Mouse (Mus musculus) spleen, adult 18-20 months (tissue): ENCODE data around the gene Fbxw10.
A peak's percentile ranks its signal among the peaks of the same experiment; 100 is the strongest.

Source experiments
- DNase-seq, 2 experiments: peaks; one replicate each; pipeline ENCODE4 v3.0.0; 2022; ENCODE audit warnings: mixed read lengths in 2 of 2

Fbxw10 gene

GRCm38 (mm10) chr11:62846961-62847654 is at the start of gene Fbxw10:
Gene Fbxw10 (plus strand): TSS chr11:62847069.
- DNase-seq = peak in 1 of 2 experiments; percentile 30

GRCm38 (mm10) chr11:62804119-62804518 is 42.8 kb upstream of the Fbxw10 start:
- no peak for DNase-seq

GRCm38 (mm10) chr11:62807965-62808364 is 38.9 kb upstream of the Fbxw10 start:
- no peak for DNase-seq

GRCm38 (mm10) chr11:62809201-62809600 is 37.7 kb upstream of the Fbxw10 start:
- DNase-seq = peak in 1 of 2 experiments; percentile 19

GRCm38 (mm10) chr11:62812268-62812667 is 34.6 kb upstream of the Fbxw10 start:
- no peak for DNase-seq

- no peak for DNase-seq
Measured at GRCm38 (mm10) chr11:62813497-62813896, 33.4 kb upstream of the Fbxw10 start.

- no peak for DNase-seq
Measured at GRCm38 (mm10) chr11:62813970-62814624, 32.8 kb upstream of the Fbxw10 start.

GRCm38 (mm10) chr11:62814625-62815024 is 32.2 kb upstream of the Fbxw10 start:
- no peak for DNase-seq

GRCm38 (mm10) chr11:62815438-62815837 is 31.4 kb upstream of the Fbxw10 start:
- no peak for DNase-seq

- DNase-seq = no peak
Measured at GRCm38 (mm10) chr11:62816591-62816990, 30.3 kb upstream of the Fbxw10 start.

- DNase-seq = no peak
Measured at GRCm38 (mm10) chr11:62819059-62819686, 27.7 kb upstream of the Fbxw10 start.

GRCm38 (mm10) chr11:62820059-62820541 is 26.8 kb upstream of the Fbxw10 start, which contains the start of gene Trim16:
Gene Trim16 (plus strand): TSS chr11:62820231.
- peak in 1 of 2 experiments; percentile 33 for DNase-seq

GRCm38 (mm10) chr11:62820661-62821437 is 26.0 kb upstream of the Fbxw10 start:
- DNase-seq = peak; percentile 10 to 22

- peak in 1 of 2 experiments; percentile 13 for DNase-seq
Measured at GRCm38 (mm10) chr11:62821893-62822292, 25.0 kb upstream of the Fbxw10 start.

- DNase-seq = no peak
Measured at GRCm38 (mm10) chr11:62824211-62824610, 22.7 kb upstream of the Fbxw10 start.

- no peak for DNase-seq
Measured at GRCm38 (mm10) chr11:62825222-62826105, 21.4 kb upstream of the Fbxw10 start.

- no peak for DNase-seq
Measured at GRCm38 (mm10) chr11:62826106-62826733, 20.6 kb upstream of the Fbxw10 start.

- no peak for DNase-seq
Measured at GRCm38 (mm10) chr11:62827135-62827534, 19.7 kb upstream of the Fbxw10 start.

- no peak for DNase-seq
Measured at GRCm38 (mm10) chr11:62827911-62828310, 19.0 kb upstream of the Fbxw10 start.

- no peak for DNase-seq
Measured at GRCm38 (mm10) chr11:62830387-62830786, 16.5 kb upstream of the Fbxw10 start.

- no peak for DNase-seq
Measured at GRCm38 (mm10) chr11:62831906-62832305, 15.0 kb upstream of the Fbxw10 start.
